Mouse (Mus musculus): Measurements from ENCODE around the gene Efcab14. TPM values are rescaled to one million over a fixed set of nuclear protein-coding genes. Genes with fewer than 3 reads are reported as not detected.

The Efcab14 gene
- 15.3 and 22.3 TPM in 2 replicates for polyA plus RNA-seq (2015; fragmentation: Nextera tagmentation; extraction: Ambion mirVana)

- peaks cover 18% of the 10 kb centered on the region for H3K36me3 ChIP-seq
- peak within 1 kb of the TSS; percentile 89 for H3K27ac ChIP-seq (replicated peaks)
- peak within 1 kb of the TSS; percentile 95 for H3K9ac ChIP-seq (replicated peaks)
- WGBS: under 1% methylated on average over 45 of the region's 45 CpGs
- ATAC-seq (ENCODE audit: low FRiP score): peak; percentile 100
- peaks cover 3% of the 10 kb centered on the region; the same call in 1 of the 2 replicates for H3K27me3 ChIP-seq (replicated peaks)
- peak within 1 kb of the TSS; percentile 94 for H3K4me3 ChIP-seq (replicated peaks)
- H3K4me2 ChIP-seq: peak within 1 kb of the TSS; percentile 72
- no peaks in the 10 kb centered on the region for H3K9me3 ChIP-seq (replicated peaks)
- peaks cover 20% of the 10 kb centered on the region for H3K4me1 ChIP-seq
These were observed at the start of gene Efcab14 for GRCm38 (mm10) chr4:115737551-115738041. TSS of gene Efcab14 (plus strand) at chr4:115737744.

- WGBS: 78% methylated on average over 3 of the region's 3 CpGs
- Histone ChIP-seq H3K9ac (replicated peaks) (no peak overlapping the region), H3K27ac (replicated peaks) (no peak overlapping the region), H3K4me3 (replicated peaks) (no peak overlapping the region), H3K4me2 (no peak overlapping the region), H3K36me3 (no peaks in the 10 kb centered on the region), H3K27me3 (replicated peaks) (no peaks in the 10 kb centered on the region), H3K9me3 (replicated peaks) (no peaks in the 10 kb centered on the region), H3K4me1 (no peaks in the 10 kb centered on the region)
- no peak for ATAC-seq (ENCODE audit: low FRiP score)
These were observed 36.1 kb upstream of the Efcab14 start for GRCm38 (mm10) chr4:115701468-115701867.

GRCm38 (mm10) chr4:115703927-115704505, 33.5 kb upstream of the Efcab14 start:
- no peaks in the 10 kb centered on the region for H3K27me3 ChIP-seq (replicated peaks)
- no peaks in the 10 kb centered on the region for H3K4me1 ChIP-seq
- H3K27ac ChIP-seq (replicated peaks): no peak overlapping the region
- H3K4me2 ChIP-seq: no peak overlapping the region
- H3K9ac ChIP-seq (replicated peaks): no peak overlapping the region
- ATAC-seq (ENCODE audit: low FRiP score): no peak
- no peaks in the 10 kb centered on the region for H3K9me3 ChIP-seq (replicated peaks)
- 83% methylated on average over 2 of the region's 2 CpGs for WGBS
- H3K4me3 ChIP-seq (replicated peaks): no peak overlapping the region
- H3K36me3 ChIP-seq: no peaks in the 10 kb centered on the region

- Histone ChIP-seq H3K36me3 (no peaks in the 10 kb centered on the region), H3K9me3 (replicated peaks) (no peaks in the 10 kb centered on the region), H3K4me1 (no peaks in the 10 kb centered on the region), H3K4me2 (no peak overlapping the region), H3K27ac (replicated peaks) (no peak overlapping the region), H3K4me3 (replicated peaks) (no peak overlapping the region), H3K9ac (replicated peaks) (no peak overlapping the region), H3K27me3 (replicated peaks) (no peaks in the 10 kb centered on the region)
- no peak for ATAC-seq (ENCODE audit: low FRiP score)
- WGBS: 70% methylated on average over 13 of the region's 13 CpGs
These were observed 28.5 kb upstream of the Efcab14 start for GRCm38 (mm10) chr4:115708974-115709593.

- ATAC-seq (ENCODE audit: low FRiP score): peak; percentile 73; the same call in 1 of the 2 replicates
- no peaks in the 10 kb centered on the region for H3K9me3 ChIP-seq (replicated peaks)
- H3K9ac ChIP-seq (replicated peaks): no peak overlapping the region
- WGBS: 22% methylated on average over 11 of the region's 13 CpGs
- no peaks in the 10 kb centered on the region for H3K27me3 ChIP-seq (replicated peaks)
- H3K27ac ChIP-seq (replicated peaks): no peak overlapping the region
- H3K4me2 ChIP-seq: peak overlapping the region; percentile 56
- no peaks in the 10 kb centered on the region for H3K36me3 ChIP-seq
- H3K4me1 ChIP-seq: no peaks in the 10 kb centered on the region
- H3K4me3 ChIP-seq (replicated peaks): peak overlapping the region; percentile 22; the same call in 1 of the 2 replicates
These were observed 27.6 kb upstream of the Efcab14 start for GRCm38 (mm10) chr4:115709792-115710418.

GRCm38 (mm10) chr4:115728721-115729120, 8.8 kb upstream of the Efcab14 start:
- Histone ChIP-seq H3K4me2 (no peak overlapping the region), H3K4me3 (replicated peaks) (no peak overlapping the region), H3K9me3 (replicated peaks) (no peaks in the 10 kb centered on the region), H3K27ac (replicated peaks) (no peak overlapping the region), H3K27me3 (replicated peaks) (peaks cover 16% of the 10 kb centered on the region), H3K4me1 (no peaks in the 10 kb centered on the region), H3K9ac (replicated peaks) (no peak overlapping the region), H3K36me3 (no peaks in the 10 kb centered on the region)
- 16% methylated on average over 5 of the region's 5 CpGs for WGBS
- no peak for ATAC-seq (ENCODE audit: low FRiP score)

GRCm38 (mm10) chr4:115731588-115732222, 5.8 kb upstream of the Efcab14 start:
- H3K4me2 ChIP-seq: no peak overlapping the region
- no peak overlapping the region for H3K4me3 ChIP-seq (replicated peaks)
- no peaks in the 10 kb centered on the region for H3K4me1 ChIP-seq
- WGBS: 25% methylated on average over 7 of the region's 7 CpGs
- no peaks in the 10 kb centered on the region for H3K9me3 ChIP-seq (replicated peaks)
- H3K9ac ChIP-seq (replicated peaks): no peak overlapping the region
- H3K27ac ChIP-seq (replicated peaks): no peak overlapping the region
- peaks cover 19% of the 10 kb centered on the region for H3K27me3 ChIP-seq (replicated peaks)
- H3K36me3 ChIP-seq: no peaks in the 10 kb centered on the region
- peak; percentile 79 for ATAC-seq (ENCODE audit: low FRiP score)

- no peak for ATAC-seq (ENCODE audit: low FRiP score)
- 72% methylated on average over 3 of the region's 3 CpGs for WGBS
- H3K27ac ChIP-seq (replicated peaks): no peak overlapping the region
- H3K27me3 ChIP-seq (replicated peaks): peaks cover 19% of the 10 kb centered on the region
- H3K9me3 ChIP-seq (replicated peaks): no peaks in the 10 kb centered on the region
- H3K36me3 ChIP-seq: no peaks in the 10 kb centered on the region
- H3K4me1 ChIP-seq: no peaks in the 10 kb centered on the region
- no peak overlapping the region for H3K4me2 ChIP-seq
- no peak overlapping the region for H3K9ac ChIP-seq (replicated peaks)
- H3K4me3 ChIP-seq (replicated peaks): no peak overlapping the region
These were observed 5.2 kb upstream of the Efcab14 start for GRCm38 (mm10) chr4:115732223-115732818.

- H3K4me1 ChIP-seq: peaks cover 8% of the 10 kb centered on the region
- H3K27ac ChIP-seq (replicated peaks): no peak overlapping the region
- 77% methylated on average over 5 of the region's 5 CpGs for WGBS
- no peak overlapping the region for H3K4me2 ChIP-seq
- H3K4me3 ChIP-seq (replicated peaks): no peak overlapping the region
- no peaks in the 10 kb centered on the region for H3K9me3 ChIP-seq (replicated peaks)
- H3K36me3 ChIP-seq: no peaks in the 10 kb centered on the region
- ATAC-seq (ENCODE audit: low FRiP score): no peak
- H3K9ac ChIP-seq (replicated peaks): no peak overlapping the region
- peaks cover 15% of the 10 kb centered on the region for H3K27me3 ChIP-seq (replicated peaks)
These were observed 3.8 kb upstream of the Efcab14 start for GRCm38 (mm10) chr4:115733746-115734145.

- Histone ChIP-seq H3K27ac (replicated peaks) (no peak overlapping the region), H3K36me3 (no peaks in the 10 kb centered on the region; the same call in 1 of the 2 replicates), H3K4me2 (no peak overlapping the region), H3K4me1 (peaks cover 16% of the 10 kb centered on the region), H3K4me3 (replicated peaks) (no peak overlapping the region), H3K9me3 (replicated peaks) (no peaks in the 10 kb centered on the region), H3K27me3 (replicated peaks) (peaks cover 14% of the 10 kb centered on the region), H3K9ac (replicated peaks) (no peak overlapping the region)
- WGBS: 68% methylated on average over 4 of the region's 4 CpGs
- no peak for ATAC-seq (ENCODE audit: low FRiP score)
These were observed 2.7 kb upstream of the Efcab14 start for GRCm38 (mm10) chr4:115734867-115735266.

- no peaks in the 10 kb centered on the region for H3K9me3 ChIP-seq (replicated peaks)
- 47% methylated on average over 13 of the region's 13 CpGs for WGBS
- H3K4me2 ChIP-seq: peak overlapping the region; percentile 72
- peak overlapping the region; percentile 94 for H3K4me3 ChIP-seq (replicated peaks)
- H3K9ac ChIP-seq (replicated peaks): peak overlapping the region; percentile 95
- peaks cover 3% of the 10 kb centered on the region; the same call in 1 of the 2 replicates for H3K27me3 ChIP-seq (replicated peaks)
- no peak overlapping the region for H3K27ac ChIP-seq (replicated peaks)
- peaks cover 22% of the 10 kb centered on the region for H3K4me1 ChIP-seq
- H3K36me3 ChIP-seq: peaks cover 25% of the 10 kb centered on the region
- no peak for ATAC-seq (ENCODE audit: low FRiP score)
These were observed 989 bp downstream of the Efcab14 start for GRCm38 (mm10) chr4:115738481-115738985.

Data from neural tube, embryonic 15.5 days (tissue).